Mouse (Mus musculus) left cerebral cortex, postnatal 25 days (tissue): Measurements from ENCODE around the gene Zfp987. TPM values are rescaled to one million over a fixed set of nuclear protein-coding genes. Genes with fewer than 3 reads are reported as not detected.
"Not testable (repeated sequence)": the region's sequence is repeated elsewhere in the genome, so short reads cannot be mapped to it uniquely, and the experiment has no call there.

ENCODE experiments used
- DNase-seq, 2 experiments: peaks; one replicate each; pipeline ENCODE4 v3.0.0; 2022; ENCODE audit warnings: low spot score in 2 of 2, mixed read lengths in 1 of 2
- intact Hi-C: fragments of 180-260 bp; cut with DNase I; formaldehyde crosslinking; loops from one replicate; pipeline ENCODE4 v1.15.1; 2025
- total RNA-seq, 2 experiments: library from RNA; stranded (reverse); gene quantifications; 2 replicates each; pipeline ENCODE4 v1.2.3; 2021

Zfp987 gene
- total RNA-seq, 2 experiments from 2014 or later = not detected

DNA sequence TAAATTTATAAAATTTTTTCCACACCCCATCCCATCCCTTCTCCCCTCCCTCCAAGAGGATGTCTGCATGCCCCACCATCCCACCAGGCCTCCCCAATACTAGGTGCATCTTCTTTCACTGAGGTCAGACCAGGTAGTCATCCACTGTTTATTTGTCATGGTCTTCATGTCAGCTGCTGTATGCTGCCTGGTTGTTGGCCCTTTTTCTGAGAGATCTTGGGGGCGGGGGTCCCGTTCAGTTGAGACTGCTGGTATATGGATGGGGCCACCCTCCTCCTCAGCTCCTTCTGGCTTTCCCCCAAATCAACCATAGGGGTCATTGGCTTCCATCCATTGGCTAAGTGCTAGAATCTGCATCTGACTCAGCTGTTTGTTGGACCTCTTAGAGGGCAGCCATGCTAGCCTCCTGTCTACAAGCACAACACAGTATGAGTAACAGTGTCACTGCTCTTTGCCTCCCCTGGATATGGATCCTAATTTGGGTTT, 71.7 kb downstream of the Zfp987 start:
- DNase-seq, intact Hi-C loops: not testable (repeated sequence)

DNA sequence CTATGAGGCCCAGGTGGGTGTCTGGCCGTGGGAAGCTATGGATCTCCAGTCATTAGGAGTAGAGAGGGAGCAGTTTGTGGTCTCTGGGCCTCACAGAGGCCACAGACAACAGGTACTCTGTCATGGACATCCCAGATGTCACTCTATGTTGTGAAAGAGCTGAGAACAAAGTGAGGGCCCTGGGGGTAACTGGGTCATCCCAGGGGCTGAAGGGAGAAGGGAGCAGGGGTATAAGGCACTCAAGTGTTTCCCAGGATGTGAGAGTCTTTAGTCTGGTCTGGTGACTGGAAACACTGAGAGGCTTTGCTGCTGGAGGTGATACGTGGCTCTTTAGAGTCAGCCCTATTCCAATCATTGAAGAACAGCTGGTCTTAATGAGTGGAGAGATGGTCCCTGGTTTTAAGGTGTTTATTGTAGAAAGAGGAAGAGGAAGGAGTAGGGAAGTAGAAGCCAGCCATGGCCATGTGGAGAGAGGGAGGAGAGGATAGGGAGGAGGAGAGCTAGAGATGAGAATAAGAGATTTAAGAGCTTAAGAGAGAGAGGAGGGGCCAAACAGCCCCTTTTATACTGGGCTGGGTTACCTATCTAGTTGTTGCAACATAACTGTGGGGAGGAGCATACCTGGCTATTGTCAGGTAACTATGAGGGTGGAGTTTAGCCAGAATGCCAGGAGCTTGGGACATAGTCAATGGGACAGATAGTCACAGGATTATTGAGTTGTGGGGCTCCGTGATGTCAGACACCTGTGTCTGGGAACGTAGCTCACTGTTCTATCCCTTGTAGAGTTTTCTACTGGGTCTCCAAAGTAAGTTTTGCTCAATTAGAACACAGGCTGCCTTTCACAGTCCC, 76.5 kb downstream of the Zfp987 start:
- DNase-seq = peak; percentile 4 to 22

More for the DNA sequence above, 76.5 kb downstream of the Zfp987 start:
- intact Hi-C loops = not testable (repeated sequence)

Other genes with a start within 250 kb of the Zfp987 start
- under 1 TPM in 1 of 2 experiments, not detected in 1; 0.57 TPM for gene Zfp986, start 228.5 kb upstream of the Zfp987 start, total RNA-seq
- not detected for gene Zfp600, start 59.5 kb downstream of the Zfp987 start, total RNA-seq